Mouse (Mus musculus): ENCODE measurements at regions not wholly inside any gene's neighbourhood (a gene's known extent, or its start where the extent isn't known, plus 50 kb on each side); places are given as distances from the start of the nearest gene placed in this dataset.

DNA sequence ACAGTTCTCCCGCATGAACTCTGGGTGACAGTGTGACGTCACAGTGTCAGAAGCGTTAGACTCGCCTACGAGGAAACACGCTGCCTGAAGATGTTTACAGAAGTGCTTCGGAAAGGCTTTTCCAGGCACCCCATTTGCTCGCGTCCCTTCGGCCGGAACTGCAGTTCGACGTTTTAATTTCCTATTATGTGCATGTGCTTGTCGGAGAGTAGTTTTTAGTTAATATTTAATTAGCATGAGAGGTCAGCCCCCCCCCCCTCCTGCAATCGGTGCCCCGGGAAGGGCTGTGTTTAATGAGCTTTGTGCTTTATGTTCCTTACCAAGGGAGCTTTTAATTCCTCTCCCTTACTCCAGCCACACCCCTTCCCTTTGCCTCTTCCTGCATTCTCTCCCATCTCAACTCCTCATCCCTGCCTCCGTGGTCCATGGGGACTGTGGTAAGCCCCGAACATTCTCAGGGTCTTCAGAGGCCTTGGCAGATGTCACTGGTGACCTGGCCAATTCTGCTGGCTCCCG lies 92.8 kb upstream of the Mrps10 start:
- H3K9ac ChIP-seq (replicated peaks; ENCODE audit: low read length), result 0 out of 2 replicates have a peak overlapping the region, but pooled peaks have one; percentile 5
- peak; percentile 69 for ATAC-seq (ENCODE audit: low FRiP score, low TSS enrichment)
- WGBS, result 40% methylated on average over 19 of the region's 19 CpGs

DNA sequence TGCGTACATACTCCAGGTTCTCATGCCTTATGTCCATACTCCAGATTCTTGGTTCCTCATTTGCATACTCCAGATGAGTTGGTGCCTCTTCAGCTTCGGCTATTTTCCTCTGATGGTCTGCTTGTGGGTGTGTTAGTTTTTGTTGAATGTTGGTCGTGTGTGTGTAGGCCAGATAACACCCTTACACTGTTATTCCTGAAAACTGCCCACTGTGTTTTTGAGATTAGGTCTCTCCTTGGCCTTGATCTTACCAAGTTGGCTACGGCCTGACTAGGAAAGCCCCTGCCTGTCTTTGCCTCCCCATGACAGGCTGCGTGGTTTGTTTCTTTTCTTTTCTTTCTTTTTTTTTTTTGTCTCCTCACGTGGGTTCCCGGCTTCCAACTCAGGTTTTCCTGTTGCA lies 95.4 kb upstream of the Mrps10 start:
- ATAC-seq (ENCODE audit: low FRiP score, low TSS enrichment), result no peak
- peaks cover 6% of the 10 kb centered on the region for H3K36me3 ChIP-seq (ENCODE audit: insufficient read depth, low read length)
- H3K27me3 ChIP-seq (ENCODE audit: insufficient read depth, low read length), result no peaks in the 10 kb centered on the region
- no peak overlapping the region for H3K27ac ChIP-seq (ENCODE audit: low read length)
- H3K9ac ChIP-seq (replicated peaks; ENCODE audit: low read length), result no peak overlapping the region
- H3K9me3 ChIP-seq (ENCODE audit: low read length), result peaks cover 3% of the 10 kb centered on the region; the same call in 1 of the 2 replicates
- no peak overlapping the region for H3K4me2 ChIP-seq (replicated peaks; ENCODE audit: low read depth, low read length)
- peaks cover 12% of the 10 kb centered on the region for H3K4me1 ChIP-seq (ENCODE audit: insufficient read depth, low read length)
- 88% methylated on average over 7 of the region's 7 CpGs for WGBS
- H3K4me3 ChIP-seq (ENCODE audit: low read length), result no peak overlapping the region

More for the DNA sequence above, 92.8 kb upstream of the Mrps10 start:
- H3K4me1 ChIP-seq (ENCODE audit: insufficient read depth, low read length), result peaks cover 12% of the 10 kb centered on the region
- no peak overlapping the region for H3K4me3 ChIP-seq (ENCODE audit: low read length)
- H3K27me3 ChIP-seq (ENCODE audit: insufficient read depth, low read length), result no peaks in the 10 kb centered on the region
- H3K27ac ChIP-seq (ENCODE audit: low read length), result peak overlapping the region; percentile 81
- no peak overlapping the region for H3K4me2 ChIP-seq (replicated peaks; ENCODE audit: low read depth, low read length)
- peaks cover 5% of the 10 kb centered on the region for H3K36me3 ChIP-seq (ENCODE audit: insufficient read depth, low read length)
- peaks cover 3% of the 10 kb centered on the region; the same call in 1 of the 2 replicates for H3K9me3 ChIP-seq (ENCODE audit: low read length)

DNA sequence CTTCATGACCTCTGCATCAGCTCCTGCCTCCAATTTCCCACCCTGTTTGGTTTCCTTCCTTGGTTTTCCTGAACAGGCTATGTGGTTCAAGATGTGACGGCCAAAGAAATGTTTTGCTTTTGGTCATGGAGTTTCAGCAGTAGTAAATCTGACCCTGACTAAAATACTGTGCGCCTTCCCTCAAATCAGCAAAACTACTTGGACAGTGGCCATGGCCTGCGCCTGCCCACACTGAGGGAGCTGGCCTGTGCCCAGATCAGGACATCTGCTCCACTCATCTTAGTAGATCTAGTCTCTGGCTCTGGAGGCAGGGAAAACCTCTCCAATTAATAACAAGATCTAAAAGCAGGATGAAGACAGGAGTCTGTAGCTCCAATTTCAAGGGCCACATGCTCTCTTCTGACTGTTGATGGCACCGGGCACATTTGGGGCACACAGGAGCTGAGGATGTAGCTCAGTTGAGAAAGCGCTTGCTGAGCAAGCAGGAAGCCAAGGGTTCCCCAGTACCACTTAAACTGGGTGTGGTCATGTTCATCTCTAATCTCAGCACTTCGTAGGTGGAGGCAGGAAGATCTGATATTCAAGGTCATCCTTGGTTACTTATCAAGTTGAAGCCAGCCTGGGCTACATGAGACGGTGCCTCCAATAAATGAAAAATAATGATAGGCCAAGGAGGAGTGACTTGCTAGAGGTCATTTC lies 96.6 kb upstream of the Mrps10 start:
- Histone ChIP-seq H3K9me3 (ENCODE audit: low read length) (0 out of 2 replicates have a peak, but pooled peaks cover 4% of the 10 kb centered on the region), H3K4me3 (ENCODE audit: low read length) (no peak overlapping the region), H3K9ac (replicated peaks; ENCODE audit: low read length) (no peak overlapping the region), H3K27me3 (ENCODE audit: insufficient read depth, low read length) (no peaks in the 10 kb centered on the region), H3K4me2 (replicated peaks; ENCODE audit: low read depth, low read length) (no peak overlapping the region), H3K27ac (ENCODE audit: low read length) (0 out of 2 replicates have a peak overlapping the region, but pooled peaks have one; percentile 19), H3K4me1 (ENCODE audit: insufficient read depth, low read length) (peaks cover 12% of the 10 kb centered on the region), H3K36me3 (ENCODE audit: insufficient read depth, low read length) (peaks cover 9% of the 10 kb centered on the region)
- 76% methylated on average over 7 of the region's 7 CpGs for WGBS
- ATAC-seq (ENCODE audit: low FRiP score, low TSS enrichment), result 0 out of 2 replicates have a peak, but pooled peaks have one; percentile 40

DNA sequence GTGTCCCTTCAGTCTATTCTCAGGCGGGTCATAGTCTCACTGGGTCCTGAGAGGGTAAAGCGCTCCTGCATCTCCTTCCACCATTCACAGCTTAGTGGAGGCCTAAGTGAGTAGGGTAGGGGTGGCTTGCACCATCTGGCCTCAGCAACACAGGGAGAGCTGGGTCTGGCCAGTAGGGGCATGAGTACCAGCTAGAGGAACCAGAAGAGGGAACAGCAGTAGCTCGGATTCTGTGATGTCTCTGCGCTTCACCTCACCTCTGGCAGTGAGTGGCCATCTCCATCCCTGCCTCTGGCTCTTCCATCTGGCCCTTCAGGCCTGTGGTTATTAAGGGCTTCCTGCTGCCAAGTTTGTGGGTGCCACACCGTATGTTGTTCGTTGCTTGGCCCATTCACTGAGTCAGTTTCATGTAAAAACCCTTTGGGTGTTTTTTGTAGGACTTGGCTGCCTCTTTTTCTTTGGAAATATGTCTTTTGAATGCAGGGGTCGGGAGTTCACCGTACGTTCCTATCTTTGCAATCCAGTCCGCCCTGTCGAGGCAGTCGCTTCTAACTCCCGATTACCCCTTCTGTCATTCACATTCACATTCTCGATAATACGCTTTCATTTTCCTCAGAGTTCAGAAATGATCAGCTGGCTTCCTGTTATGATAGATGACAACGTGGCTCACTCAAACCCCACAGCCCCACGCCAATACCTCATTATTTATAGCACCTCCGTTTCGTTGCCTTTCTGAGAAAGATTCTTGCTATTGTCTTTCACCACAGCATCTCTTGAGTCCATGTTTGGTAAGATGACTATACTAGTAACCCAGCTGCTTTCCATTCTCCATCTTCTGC lies 99.4 kb upstream of the Mrps10 start:
- Histone ChIP-seq H3K4me3 (ENCODE audit: low read length) (no peak overlapping the region), H3K4me2 (replicated peaks; ENCODE audit: low read depth, low read length) (no peak overlapping the region), H3K27me3 (ENCODE audit: insufficient read depth, low read length) (no peaks in the 10 kb centered on the region), H3K9ac (replicated peaks; ENCODE audit: low read length) (no peak overlapping the region), H3K36me3 (ENCODE audit: insufficient read depth, low read length) (peaks cover 9% of the 10 kb centered on the region; the same call in 1 of the 2 replicates), H3K4me1 (ENCODE audit: insufficient read depth, low read length) (no peaks in the 10 kb centered on the region), H3K9me3 (ENCODE audit: low read length) (0 out of 2 replicates have a peak, but pooled peaks cover 4% of the 10 kb centered on the region), H3K27ac (ENCODE audit: low read length) (no peak overlapping the region)
- WGBS, result 90% methylated on average over 19 of the region's 19 CpGs
- no peak for ATAC-seq (ENCODE audit: low FRiP score, low TSS enrichment)

DNA sequence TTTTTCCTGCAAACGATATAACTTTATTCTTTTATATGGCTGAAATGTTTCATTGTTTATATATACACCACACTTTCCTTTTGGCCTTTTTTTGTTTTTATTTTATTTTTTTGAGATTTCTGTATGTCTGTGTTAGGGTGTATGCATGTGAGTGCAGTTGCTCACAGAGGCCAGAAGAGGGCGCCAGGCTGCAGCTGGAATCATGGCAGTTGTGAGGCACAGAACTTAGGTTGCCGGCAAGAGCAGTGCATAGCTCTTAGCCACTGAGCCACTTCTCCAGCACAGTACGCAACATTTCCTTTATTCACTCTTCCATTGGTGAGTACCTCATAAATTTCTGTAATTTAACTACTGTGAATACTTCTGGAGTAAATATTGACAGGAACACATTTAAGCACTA lies 100.8 kb upstream of the Mrps10 start:
- H3K36me3 ChIP-seq (ENCODE audit: insufficient read depth, low read length), result peaks cover 9% of the 10 kb centered on the region
- H3K9ac ChIP-seq (replicated peaks; ENCODE audit: low read length), result no peak overlapping the region
- H3K9me3 ChIP-seq (ENCODE audit: low read length), result 0 out of 2 replicates have a peak, but pooled peaks cover 4% of the 10 kb centered on the region
- H3K4me2 ChIP-seq (replicated peaks; ENCODE audit: low read depth, low read length), result no peak overlapping the region
- WGBS, result 89% methylated on average over 4 of the region's 4 CpGs
- no peak for ATAC-seq (ENCODE audit: low FRiP score, low TSS enrichment)
- H3K4me3 ChIP-seq (ENCODE audit: low read length), result no peak overlapping the region
- no peak overlapping the region for H3K27ac ChIP-seq (ENCODE audit: low read length)
- H3K4me1 ChIP-seq (ENCODE audit: insufficient read depth, low read length), result no peaks in the 10 kb centered on the region
- H3K27me3 ChIP-seq (ENCODE audit: insufficient read depth, low read length), result no peaks in the 10 kb centered on the region

DNA sequence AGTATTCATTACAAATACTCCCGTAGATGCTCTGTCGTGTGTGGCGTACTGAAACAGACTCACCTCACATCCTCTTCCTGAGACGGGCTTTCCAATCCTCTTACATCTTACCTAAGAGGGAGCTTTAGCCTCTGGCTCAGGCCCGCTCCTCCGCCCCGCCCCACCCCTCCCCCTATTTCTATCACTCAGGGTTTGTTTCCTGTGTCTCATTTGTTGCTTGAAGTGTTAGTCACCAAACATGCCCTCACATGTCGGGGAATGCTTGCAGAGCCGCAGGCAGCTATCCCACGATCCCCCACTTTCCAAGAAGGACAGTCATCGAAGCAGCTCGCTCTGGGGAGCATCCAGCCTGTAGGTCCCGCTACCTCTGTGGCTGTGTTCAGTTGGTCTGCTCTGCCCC lies 101.6 kb upstream of the Mrps10 start:
- Histone ChIP-seq H3K9ac (replicated peaks; ENCODE audit: low read length) (no peak overlapping the region), H3K9me3 (ENCODE audit: low read length) (0 out of 2 replicates have a peak, but pooled peaks cover 4% of the 10 kb centered on the region), H3K4me2 (replicated peaks; ENCODE audit: low read depth, low read length) (no peak overlapping the region), H3K27ac (ENCODE audit: low read length) (no peak overlapping the region), H3K4me3 (ENCODE audit: low read length) (no peak overlapping the region), H3K4me1 (ENCODE audit: insufficient read depth, low read length) (no peaks in the 10 kb centered on the region), H3K27me3 (ENCODE audit: insufficient read depth, low read length) (no peaks in the 10 kb centered on the region), H3K36me3 (ENCODE audit: insufficient read depth, low read length) (peaks cover 17% of the 10 kb centered on the region)
- ATAC-seq (ENCODE audit: low FRiP score, low TSS enrichment), result no peak
- WGBS, result 83% methylated on average over 13 of the region's 13 CpGs

DNA sequence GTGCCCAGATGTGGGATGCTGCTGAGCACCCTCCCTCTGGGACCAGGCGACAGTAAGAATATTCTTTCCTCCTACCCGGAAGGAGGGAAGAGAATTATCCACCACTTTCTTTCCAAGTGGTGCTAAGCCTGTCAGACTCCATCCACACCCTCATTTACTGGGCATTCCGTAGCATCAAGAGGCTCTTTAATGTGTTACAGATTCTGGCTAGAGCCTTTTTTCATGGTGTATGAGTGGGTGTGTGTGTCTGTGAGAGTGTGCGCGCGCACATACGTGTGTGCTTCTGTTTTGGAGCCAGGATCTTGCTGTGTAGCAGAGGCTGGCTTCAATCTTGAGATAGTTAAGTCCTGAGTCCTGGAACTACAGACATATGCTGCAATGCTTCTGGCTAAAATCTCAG lies 102.4 kb upstream of the Mrps10 start:
- Histone ChIP-seq H3K4me1 (ENCODE audit: insufficient read depth, low read length) (no peaks in the 10 kb centered on the region), H3K9ac (replicated peaks; ENCODE audit: low read length) (no peak overlapping the region)
- WGBS, result 95% methylated on average over 7 of the region's 7 CpGs

DNA sequence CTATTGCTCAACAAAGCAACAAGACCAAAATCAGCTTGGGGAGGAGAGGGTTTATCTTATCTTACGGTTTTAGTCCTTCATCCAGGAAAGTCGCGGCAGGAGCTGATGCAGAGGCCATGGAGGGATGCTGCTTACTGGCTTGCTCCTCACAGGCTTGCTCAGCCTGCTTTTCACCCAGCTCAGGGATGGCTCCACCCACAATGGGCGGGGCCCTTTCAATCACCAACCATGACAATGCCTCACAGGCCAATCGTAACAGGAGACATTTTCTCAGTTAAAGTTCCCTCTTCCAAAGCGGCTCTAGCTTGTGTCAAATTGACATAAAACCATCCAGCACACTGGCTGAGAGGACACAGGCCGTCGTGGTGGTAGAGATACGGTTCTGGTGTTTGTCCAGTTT lies 105.7 kb upstream of the Mrps10 start:
- H3K4me1 ChIP-seq (ENCODE audit: insufficient read depth, low read length), result no peaks in the 10 kb centered on the region
- WGBS, result 91% methylated on average over 9 of the region's 9 CpGs
- H3K27me3 ChIP-seq (ENCODE audit: insufficient read depth, low read length), result no peaks in the 10 kb centered on the region
- no peak overlapping the region for H3K27ac ChIP-seq (ENCODE audit: low read length)
- H3K9me3 ChIP-seq (ENCODE audit: low read length), result 0 out of 2 replicates have a peak, but pooled peaks cover 4% of the 10 kb centered on the region
- H3K9ac ChIP-seq (replicated peaks; ENCODE audit: low read length), result no peak overlapping the region
- peaks cover 28% of the 10 kb centered on the region for H3K36me3 ChIP-seq (ENCODE audit: insufficient read depth, low read length)
- ATAC-seq (ENCODE audit: low FRiP score, low TSS enrichment), result no peak
- H3K4me3 ChIP-seq (ENCODE audit: low read length), result no peak overlapping the region
- H3K4me2 ChIP-seq (replicated peaks; ENCODE audit: low read depth, low read length), result no peak overlapping the region

More for the DNA sequence above, 102.4 kb upstream of the Mrps10 start:
- Histone ChIP-seq H3K27me3 (ENCODE audit: insufficient read depth, low read length) (no peaks in the 10 kb centered on the region), H3K4me3 (ENCODE audit: low read length) (no peak overlapping the region), H3K27ac (ENCODE audit: low read length) (no peak overlapping the region), H3K9me3 (ENCODE audit: low read length) (0 out of 2 replicates have a peak, but pooled peaks cover 4% of the 10 kb centered on the region), H3K36me3 (ENCODE audit: insufficient read depth, low read length) (peaks cover 19% of the 10 kb centered on the region), H3K4me2 (replicated peaks; ENCODE audit: low read depth, low read length) (no peak overlapping the region)
- ATAC-seq (ENCODE audit: low FRiP score, low TSS enrichment), result no peak

DNA sequence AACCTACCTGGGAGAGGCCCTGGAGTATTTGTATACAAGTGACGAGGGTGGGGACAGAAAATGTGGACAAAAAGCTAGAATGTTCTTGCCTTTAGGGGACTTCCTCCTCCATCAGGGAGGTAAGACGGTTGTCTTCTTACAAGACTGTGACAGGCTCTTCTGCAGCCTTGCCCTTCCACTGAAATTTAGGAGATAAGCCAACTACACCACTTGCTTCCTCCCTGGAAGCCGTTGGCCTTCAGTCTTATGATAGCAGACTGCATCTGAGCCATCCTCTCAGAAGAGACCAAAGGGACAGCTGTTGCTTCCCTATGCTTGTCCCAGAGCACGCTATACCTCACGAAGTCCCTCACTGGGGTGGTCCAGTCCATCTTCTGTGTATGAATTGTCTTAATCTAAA lies 106.5 kb upstream of the Mrps10 start:
- Histone ChIP-seq H3K4me1 (ENCODE audit: insufficient read depth, low read length) (no peaks in the 10 kb centered on the region), H3K4me3 (ENCODE audit: low read length) (no peak overlapping the region), H3K9me3 (ENCODE audit: low read length) (no peaks in the 10 kb centered on the region), H3K36me3 (ENCODE audit: insufficient read depth, low read length) (peaks cover 23% of the 10 kb centered on the region), H3K27ac (ENCODE audit: low read length) (no peak overlapping the region), H3K9ac (replicated peaks; ENCODE audit: low read length) (no peak overlapping the region), H3K4me2 (replicated peaks; ENCODE audit: low read depth, low read length) (no peak overlapping the region), H3K27me3 (ENCODE audit: insufficient read depth, low read length) (no peaks in the 10 kb centered on the region)
- ATAC-seq (ENCODE audit: low FRiP score, low TSS enrichment), result no peak
- 91% methylated on average over 5 of the region's 5 CpGs for WGBS

Data from kidney, embryonic 16.5 days (tissue).